Mouse (Mus musculus) midbrain, embryonic 13.5 days (tissue): Measurements from ENCODE around the gene Bcl7a. TPM values are rescaled to one million over a fixed set of nuclear protein-coding genes. Genes with fewer than 3 reads are reported as not detected.

Experiments
- ATAC-seq: fragments of 200-750 bp; cut with Nextera tagmentation; 2 replicates; pipeline ENCODE4 v1.8.0; 2017; ENCODE audit warnings: mild to moderate bottlenecking, moderate TSS enrichment, moderate library complexity
- H3K27ac ChIP-seq: fragments of 300-500 bp; sonication (generic); 2 replicates; pipeline ENCODE4 v1.5.1; 2015; ENCODE audit warnings: inconsistent platforms, mild to moderate bottlenecking, moderate library complexity
- H3K27me3 ChIP-seq: fragments of 300-500 bp; sonication (generic); 2 replicates; pipeline ENCODE4 v1.6.1; 2015; ENCODE audit warnings: mild to moderate bottlenecking, inconsistent platforms
- H3K36me3 ChIP-seq: fragments of 300-500 bp; sonication (generic); 2 replicates; pipeline ENCODE4 v1.6.1; 2015; ENCODE audit warnings: mild to moderate bottlenecking, inconsistent platforms
- H3K4me1 ChIP-seq: fragments of 300-500 bp; sonication (generic); replicated peaks from 2 replicates; pipeline ENCODE4 v1.6.1; 2015; ENCODE audit warnings: inconsistent platforms
- H3K4me2 ChIP-seq: fragments of 300-500 bp; sonication (generic); replicated peaks from 2 replicates; pipeline ENCODE4 v1.6.1; 2015; ENCODE audit warnings: moderate library complexity, mild to moderate bottlenecking, inconsistent platforms
- H3K4me3 ChIP-seq: fragments of 300-500 bp; sonication (generic); replicated peaks from 2 replicates; pipeline ENCODE4 v1.5.1; 2015; ENCODE audit warnings: mild to moderate bottlenecking, inconsistent platforms
- H3K9ac ChIP-seq: fragments of 300-500 bp; sonication (generic); replicated peaks from 2 replicates; pipeline ENCODE4 v1.6.1; 2015; ENCODE audit warnings: mild to moderate bottlenecking, inconsistent platforms
- H3K9me3 ChIP-seq: fragments of 300-500 bp; sonication (generic); 2 replicates; pipeline ENCODE4 v1.6.1; 2016; ENCODE audit warnings: mild to moderate bottlenecking, inconsistent platforms
- WGBS: fragments of 180-500 bp; shearing (Covaris S2); methylation state at CpG from one replicate; pipeline ENCODE4 v1.1.7; 2015; 5-methylcytosine and 5-hydroxymethylcytosine counted together
- polyA plus RNA-seq: library from polyadenylated mRNA; unstranded; fragments of >200 nt; fragmentation: Nextera tagmentation; extraction: Ambion mirVana; gene quantifications from 2 replicates; pipeline ENCODE4 v1.2.1, GENCODE M21; 2015

The Bcl7a gene
- polyA plus RNA-seq, 1 experiment from 2014 or later = 53.0 TPM

GRCm38 (mm10) chr5:123388452-123388851 lies 44.8 kb downstream of the Bcl7a start:
- no peak overlapping the region for H3K4me3 ChIP-seq
- H3K36me3 ChIP-seq = no peaks in the 10 kb centered on the region
- no peak overlapping the region for H3K9ac ChIP-seq
- 22% methylated on average over 3 of the region's 3 CpGs for WGBS
- H3K9me3 ChIP-seq = no peaks in the 10 kb centered on the region
- peaks cover 15% of the 10 kb centered on the region for H3K4me1 ChIP-seq
- ATAC-seq = no peak
- no peak overlapping the region for H3K4me2 ChIP-seq
- H3K27ac ChIP-seq = no peak overlapping the region
- no peaks in the 10 kb centered on the region for H3K27me3 ChIP-seq

DNA sequence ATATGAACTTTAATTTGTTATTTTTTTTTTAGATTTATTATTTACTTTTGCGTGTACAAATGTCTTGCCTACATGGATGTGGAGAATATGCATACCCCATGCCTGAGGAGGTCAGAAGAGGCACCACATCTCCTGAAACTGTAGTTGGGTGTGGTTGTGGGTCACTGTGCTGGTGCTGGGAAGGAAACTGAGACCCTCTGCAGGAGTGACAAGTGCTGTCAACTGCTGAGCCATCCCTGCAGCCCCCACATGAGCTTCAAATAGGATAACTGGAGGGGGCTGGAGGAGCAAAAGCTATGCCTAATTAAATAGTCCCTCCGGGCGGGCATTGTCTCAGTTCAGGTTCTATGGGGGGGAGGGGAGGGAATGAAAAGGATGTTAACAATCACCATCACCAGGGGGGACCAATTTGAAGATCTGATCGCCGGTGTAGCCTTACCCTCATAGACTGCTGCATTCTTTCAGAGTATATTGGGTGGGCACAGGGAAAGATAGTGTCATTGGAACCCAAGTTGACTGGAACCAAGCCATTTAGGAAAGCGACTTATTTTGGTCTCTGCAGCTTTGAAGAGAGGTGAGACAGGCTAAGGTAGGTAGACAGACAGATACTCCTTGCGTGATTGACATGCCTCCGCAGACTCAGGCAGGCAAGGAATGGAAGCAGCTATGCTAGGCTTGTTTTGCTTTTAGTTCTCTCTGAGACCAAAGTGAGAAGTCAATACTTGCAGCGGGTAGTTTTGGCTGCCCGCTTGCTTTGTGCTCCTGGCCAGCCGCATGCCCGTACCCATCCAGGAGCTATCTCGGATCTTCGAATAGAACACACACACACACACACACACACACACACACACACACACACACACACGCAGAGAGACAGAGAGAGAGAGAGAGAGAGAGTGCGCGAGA lies 47.2 kb downstream of the Bcl7a start:
- Histone ChIP-seq H3K9ac (peak overlapping the region; percentile 46), H3K4me2 (peak overlapping the region; percentile 69), H3K36me3 (no peaks in the 10 kb centered on the region), H3K4me1 (peaks cover 27% of the 10 kb centered on the region), H3K4me3 (peak overlapping the region; percentile 43), H3K9me3 (no peaks in the 10 kb centered on the region), H3K27ac (no peak overlapping the region), H3K27me3 (no peaks in the 10 kb centered on the region)
- no peak for ATAC-seq
- 2% methylated on average over 14 of the region's 17 CpGs for WGBS

DNA sequence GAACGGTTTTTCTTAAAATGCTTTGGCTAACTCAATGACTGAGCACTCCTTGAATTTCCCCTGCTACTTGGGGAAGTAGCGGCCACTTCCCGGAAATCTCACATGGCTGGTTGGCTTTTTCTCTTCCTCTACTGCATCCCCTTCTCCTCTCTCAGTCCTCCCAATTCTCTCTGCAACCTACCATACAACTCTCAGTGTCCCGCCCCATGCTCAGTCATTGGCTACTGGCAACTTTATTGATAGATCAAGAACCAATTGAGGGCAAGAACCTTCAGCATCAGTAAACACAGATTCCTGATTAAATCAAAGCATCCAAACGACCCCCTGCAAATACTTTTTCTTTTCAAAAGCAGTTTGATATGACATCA lies 47.8 kb downstream of the Bcl7a start:
- ATAC-seq = peak; percentile 28; the same call in 1 of the 2 replicates
- Histone ChIP-seq H3K36me3 (no peaks in the 10 kb centered on the region), H3K9me3 (no peaks in the 10 kb centered on the region), H3K4me1 (peaks cover 33% of the 10 kb centered on the region), H3K4me3 (peak overlapping the region; percentile 43), H3K9ac (peak overlapping the region; percentile 46), H3K27me3 (no peaks in the 10 kb centered on the region), H3K4me2 (peak overlapping the region; percentile 69), H3K27ac (no peak overlapping the region)
- 8% methylated on average over 5 of the region's 5 CpGs for WGBS

DNA sequence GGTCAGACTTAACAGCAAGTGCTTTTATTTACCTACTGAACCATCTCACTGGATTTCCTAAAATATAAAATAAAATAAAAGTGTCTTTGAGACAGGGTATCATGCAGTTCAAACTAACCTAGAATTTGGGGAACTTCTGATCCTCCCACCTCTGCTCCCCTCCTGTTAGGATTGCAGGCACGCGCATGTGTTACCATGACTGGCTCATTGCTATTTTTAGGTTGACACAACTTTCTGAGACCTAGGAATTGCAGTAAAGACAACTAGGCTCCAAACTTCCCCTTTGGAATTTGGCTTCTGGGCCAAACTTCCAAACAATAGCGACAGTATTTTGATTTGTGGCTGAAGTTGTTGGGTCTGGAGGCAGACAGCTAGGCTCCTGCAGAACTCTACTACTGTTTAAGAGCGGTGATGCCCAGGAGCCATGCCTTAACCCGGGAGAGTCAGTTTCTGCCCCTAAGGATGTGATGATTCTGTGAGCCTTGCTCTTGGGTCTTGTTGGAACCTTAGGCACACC lies 50.2 kb downstream of the Bcl7a start:
- Histone ChIP-seq H3K27ac (peak overlapping the region; percentile 87), H3K4me2 (peak overlapping the region; percentile 88), H3K36me3 (no peaks in the 10 kb centered on the region), H3K27me3 (no peaks in the 10 kb centered on the region), H3K4me1 (peaks cover 51% of the 10 kb centered on the region), H3K4me3 (peak overlapping the region; percentile 95), H3K9me3 (no peaks in the 10 kb centered on the region), H3K9ac (peak overlapping the region; percentile 96; the same call in 1 of the 2 replicates)
- ATAC-seq = peak; percentile 18
- 28% methylated on average over 5 of the region's 5 CpGs for WGBS

DNA sequence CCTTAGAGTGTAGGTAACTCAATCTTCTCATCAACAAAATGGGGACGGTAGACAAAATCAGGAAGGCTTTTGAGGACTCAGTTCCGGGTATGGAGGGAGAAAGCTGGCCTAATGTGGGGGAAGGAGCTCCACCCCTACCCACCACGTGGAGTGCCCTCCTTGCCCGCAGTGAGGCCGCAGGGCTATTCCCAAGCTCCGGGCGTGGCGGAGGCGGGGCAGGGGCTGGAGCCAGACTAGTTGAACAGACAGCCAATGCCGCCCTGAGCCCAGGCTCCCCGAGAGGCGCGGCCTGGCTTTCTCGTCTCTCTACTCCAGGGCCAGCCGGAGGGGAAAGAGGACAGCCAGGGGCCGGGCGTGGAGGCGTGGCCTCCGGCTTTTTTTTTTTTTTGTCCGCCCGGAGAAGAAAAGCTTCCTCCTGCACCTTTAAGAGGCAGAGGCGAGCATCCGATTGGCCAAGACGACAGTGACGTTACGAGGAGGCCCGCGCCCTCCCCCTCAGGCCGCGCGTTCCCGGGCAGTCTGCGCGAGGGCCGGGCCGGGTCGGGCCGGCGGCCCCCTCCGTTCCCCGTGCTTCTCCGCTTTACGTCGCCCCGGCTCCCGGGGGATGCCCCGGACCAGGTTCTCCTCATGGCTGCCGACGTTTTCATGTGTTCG lies 50.8 kb downstream of the Bcl7a start, which contains the start of gene Mlxip:
Gene Mlxip, plus strand, starts transcription at position 496 of the 654 bp plus-strand sequence.
- H3K4me3 ChIP-seq = peak within 1 kb of the TSS; percentile 95
- H3K9me3 ChIP-seq = no peaks in the 10 kb centered on the region
- H3K4me1 ChIP-seq = peaks cover 51% of the 10 kb centered on the region
- peak within 1 kb of the TSS; percentile 96 for H3K9ac ChIP-seq
- WGBS = under 1% methylated on average over 50 of the region's 50 CpGs
- H3K27me3 ChIP-seq = no peaks in the 10 kb centered on the region
- H3K4me2 ChIP-seq = peak within 1 kb of the TSS; percentile 88
- no peaks in the 10 kb centered on the region for H3K36me3 ChIP-seq
- H3K27ac ChIP-seq = peak within 1 kb of the TSS; percentile 87
- ATAC-seq = peak; percentile 95

DNA sequence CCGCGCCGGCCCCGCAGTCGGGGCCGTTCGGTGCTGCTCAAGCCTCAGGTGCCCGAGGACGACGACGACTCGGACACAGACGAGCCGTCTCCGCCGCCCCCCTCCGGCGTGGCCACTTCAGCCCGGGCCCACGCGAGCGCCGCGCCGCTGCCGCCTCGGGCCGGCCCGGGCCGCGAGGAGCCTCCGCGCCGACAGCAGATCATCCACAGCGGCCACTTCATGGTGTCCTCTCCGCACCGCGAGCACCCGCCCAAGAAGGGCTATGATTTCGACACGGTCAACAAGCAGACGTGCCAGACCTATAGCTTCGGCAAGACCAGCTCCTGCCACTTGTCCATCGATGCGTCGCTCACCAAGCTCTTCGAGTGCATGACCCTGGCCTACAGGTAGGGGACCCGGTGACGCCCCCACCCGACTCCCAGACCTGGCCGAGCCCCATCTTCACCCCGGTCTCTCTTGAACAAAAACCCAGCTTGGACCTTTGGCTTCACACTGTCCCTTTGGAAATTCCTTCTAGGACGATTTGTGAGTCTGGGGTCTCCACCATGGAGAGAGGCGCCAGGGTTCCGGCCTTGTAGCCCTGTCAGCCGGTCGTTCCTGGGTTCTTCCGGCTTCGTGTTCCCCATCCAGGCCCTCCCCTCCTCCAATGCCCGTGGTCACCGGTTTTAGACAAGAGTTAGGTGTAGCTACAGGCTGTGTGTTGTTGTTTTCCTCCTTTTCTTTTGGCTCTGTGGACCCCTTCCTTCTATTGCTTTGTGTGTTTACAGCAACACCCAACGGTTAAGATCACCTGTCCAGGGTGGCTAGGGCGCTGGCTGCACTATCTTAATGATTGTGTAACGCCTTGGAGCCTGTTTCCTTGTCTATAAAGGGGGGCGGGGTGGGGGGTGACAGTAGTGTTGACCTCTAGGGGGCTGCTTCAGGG lies 51.6 kb downstream of the Bcl7a start:
- under 1% methylated on average over 65 of the region's 65 CpGs for WGBS

GRCm38 (mm10) chr5:123396901-123397464 lies 53.3 kb downstream of the Bcl7a start:
- H3K4me1 ChIP-seq = peaks cover 38% of the 10 kb centered on the region
- WGBS = 73% methylated on average over 8 of the region's 8 CpGs
- peak overlapping the region; percentile 88 for H3K4me2 ChIP-seq
- H3K27me3 ChIP-seq = no peaks in the 10 kb centered on the region
- H3K9ac ChIP-seq = peak overlapping the region; percentile 96
- H3K27ac ChIP-seq = no peak overlapping the region
- peak overlapping the region; percentile 95 for H3K4me3 ChIP-seq
- no peak for ATAC-seq
- no peaks in the 10 kb centered on the region for H3K9me3 ChIP-seq
- no peaks in the 10 kb centered on the region for H3K36me3 ChIP-seq

More for the DNA sequence above, 51.6 kb downstream of the Bcl7a start:
- Histone ChIP-seq H3K27ac (peak overlapping the region; percentile 87), H3K9ac (peak overlapping the region; percentile 96), H3K36me3 (no peaks in the 10 kb centered on the region), H3K4me1 (peaks cover 49% of the 10 kb centered on the region), H3K9me3 (no peaks in the 10 kb centered on the region), H3K4me2 (peak overlapping the region; percentile 88), H3K27me3 (no peaks in the 10 kb centered on the region), H3K4me3 (peak overlapping the region; percentile 95)
- ATAC-seq = peak; percentile 53

DNA sequence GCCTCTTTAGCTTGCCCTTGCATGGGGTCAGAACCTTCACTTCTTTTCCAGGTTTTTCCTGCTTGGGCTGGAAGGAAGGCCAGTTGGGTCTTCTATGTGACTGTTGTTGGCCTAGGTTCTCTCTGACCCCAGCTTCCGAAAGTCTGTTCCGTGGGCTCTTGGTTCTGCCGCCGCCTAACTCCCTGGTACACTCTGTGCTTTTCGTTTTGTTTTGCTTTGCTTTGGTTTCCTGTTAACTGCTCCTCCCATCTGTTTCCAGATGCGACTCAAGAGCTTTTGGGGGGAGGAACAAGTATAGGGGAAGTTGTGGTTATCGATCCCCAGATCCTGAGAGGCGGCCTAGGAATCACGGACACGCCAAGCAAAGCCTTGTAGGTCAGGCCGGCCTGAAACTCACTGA lies 54.2 kb downstream of the Bcl7a start:
- Histone ChIP-seq H3K9ac (peak overlapping the region; percentile 96; the same call in 1 of the 2 replicates), H3K27me3 (no peaks in the 10 kb centered on the region), H3K36me3 (no peaks in the 10 kb centered on the region), H3K27ac (no peak overlapping the region), H3K4me2 (peak overlapping the region; percentile 88), H3K4me1 (peaks cover 38% of the 10 kb centered on the region), H3K9me3 (no peaks in the 10 kb centered on the region), H3K4me3 (peak overlapping the region; percentile 95; the same call in 1 of the 2 replicates)
- ATAC-seq = no peak
- 88% methylated on average over 11 of the region's 11 CpGs for WGBS

GRCm38 (mm10) chr5:123398856-123399498 lies 55.3 kb downstream of the Bcl7a start:
- 97% methylated on average over 4 of the region's 4 CpGs for WGBS
- Histone ChIP-seq H3K9me3 (no peaks in the 10 kb centered on the region), H3K4me1 (peaks cover 35% of the 10 kb centered on the region), H3K27me3 (no peaks in the 10 kb centered on the region), H3K4me3 (no peak overlapping the region), H3K4me2 (no peak overlapping the region), H3K36me3 (no peaks in the 10 kb centered on the region), H3K27ac (no peak overlapping the region), H3K9ac (no peak overlapping the region)
- ATAC-seq = no peak

DNA sequence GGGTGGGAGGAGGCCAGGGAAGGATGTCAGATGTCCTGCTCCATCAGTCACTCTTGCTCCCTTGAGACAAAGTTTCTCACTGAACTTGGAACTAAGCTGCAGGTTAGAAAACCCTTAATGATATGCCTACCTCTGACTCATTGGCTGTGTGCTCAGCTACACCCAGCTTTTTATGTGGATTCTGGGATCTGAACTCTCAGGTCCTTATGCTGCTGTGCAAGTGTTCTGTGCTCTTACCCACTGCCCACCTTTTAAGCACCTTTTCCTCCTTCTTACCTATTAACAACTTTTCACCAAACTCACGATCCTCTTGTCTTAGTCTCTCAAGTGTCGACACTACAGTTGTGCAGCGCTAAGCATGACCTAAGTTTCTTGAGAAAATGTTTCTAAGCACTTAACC lies 60.8 kb downstream of the Bcl7a start:
- H3K36me3 ChIP-seq = no peaks in the 10 kb centered on the region

DNA sequence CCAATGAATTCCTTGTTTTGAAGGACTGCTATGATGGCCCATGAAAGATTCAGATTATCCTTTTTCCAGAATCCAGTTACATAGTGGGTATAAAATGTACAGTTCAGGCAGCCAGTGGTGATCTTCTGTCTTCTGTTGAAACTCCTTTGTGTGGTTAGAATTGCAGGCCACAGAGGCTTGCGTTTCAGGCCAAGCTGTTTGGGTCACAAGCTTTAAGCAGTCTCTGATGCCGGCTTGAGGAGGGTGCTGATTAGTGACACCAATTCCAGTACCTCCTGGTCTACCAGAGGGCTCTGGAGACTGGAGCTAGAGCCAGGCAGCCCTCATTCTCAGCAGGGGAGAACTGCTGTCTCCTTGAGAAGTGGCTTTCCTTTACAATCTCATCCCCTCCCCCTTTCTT lies 63.3 kb downstream of the Bcl7a start:
- H3K4me1 ChIP-seq = peaks cover 15% of the 10 kb centered on the region
- WGBS = 50% methylated on average over 2 of the region's 2 CpGs
- no peak overlapping the region for H3K4me3 ChIP-seq
- no peak overlapping the region for H3K27ac ChIP-seq
- peaks cover 9% of the 10 kb centered on the region for H3K36me3 ChIP-seq
- H3K27me3 ChIP-seq = no peaks in the 10 kb centered on the region
- no peak overlapping the region for H3K9ac ChIP-seq
- ATAC-seq = no peak
- no peak overlapping the region for H3K4me2 ChIP-seq
- H3K9me3 ChIP-seq = no peaks in the 10 kb centered on the region

More for the DNA sequence above, 60.8 kb downstream of the Bcl7a start:
- Histone ChIP-seq H3K4me2 (no peak overlapping the region), H3K27ac (no peak overlapping the region), H3K4me3 (no peak overlapping the region), H3K27me3 (no peaks in the 10 kb centered on the region), H3K9me3 (no peaks in the 10 kb centered on the region), H3K4me1 (peaks cover 15% of the 10 kb centered on the region), H3K9ac (no peak overlapping the region)
- ATAC-seq = no peak
- WGBS = 93% methylated on average over 3 of the region's 3 CpGs
